Comparison of ENCODE assay signal across 7 mouse cellular contexts in genomic region chr19:6302522-6302921, GRCm38 (mm10). TPM values are rescaled to one million over a fixed set of nuclear protein-coding genes. Genes with fewer than 3 reads are reported as not detected.
A peak's percentile ranks its signal among the peaks of the same experiment; 100 is the strongest.
DNase-seq lines count a peak whose midpoint lies in the region.

No protein-coding gene starts in this region.

- peaks cover 49% of the 10 kb centered on the region for H3K4me1 ChIP-seq in forebrain, embryonic 10.5 days

- no peaks in the 10 kb centered on the region for H3K9me3 ChIP-seq in forebrain, embryonic 10.5 days

- no peaks in the 10 kb centered on the region for H3K27me3 ChIP-seq in forebrain, embryonic 10.5 days (ENCODE audit: poor library complexity, severe bottlenecking)

- no peak overlapping the region for H3K4me3 ChIP-seq in forebrain, embryonic 10.5 days

- no peak overlapping the region for H3K27ac ChIP-seq in forebrain, embryonic 10.5 days

- peaks cover 35% of the 10 kb centered on the region for H3K36me3 ChIP-seq in forebrain, embryonic 10.5 days (replicated peaks)

- intact Hi-C loops in heart, postnatal 25 days (cut with DNase I): no loop called here

- peak; percentile 47 for DNase-seq in right cerebral cortex, adult 18-20 months
- DNase-seq in right cerebral cortex, postnatal 4 days: no peak
- peak; percentile 92 to 93 for DNase-seq in cerebellum, postnatal 14 days
- peak; percentile 77 for DNase-seq in heart, postnatal 25 days (ENCODE audit: low spot score)
- peak; percentile 50 for DNase-seq in mesoderm, embryonic 11.5 days (ENCODE audit: low read depth, low spot score)
- DNase-seq in adrenal gland, postnatal 36 days: no peak
- DNase-seq in forebrain, embryonic 10.5 days (ENCODE audit: extremely low spot score, low spot score): no peak

- 57% methylated on average over 4 of the region's 4 CpGs for WGBS in forebrain, embryonic 10.5 days

RNA-seq across cellular contexts. Expression of gene Cdc42bpg, which starts 3.7 kb away (rescaled TPM):
- total RNA-seq in heart, postnatal 25 days (2021): 10 to 100 TPM in 1 of 2 experiments, 1 to 10 TPM in 1; 9.4 to 12.0 TPM
- total RNA-seq in adrenal gland, postnatal 36 days (2021): 10 to 100 TPM; 22.6 to 23.5 TPM
- polyA plus RNA-seq in forebrain, embryonic 10.5 days (2016; fragmentation: Nextera tagmentation; extraction: Ambion mirVana): 0.23 and 0.24 TPM in 2 replicates

RNA-seq across cellular contexts. Expression of gene Ehd1, which starts 26.0 kb away (rescaled TPM):
- total RNA-seq in heart, postnatal 25 days (2021): 100 to 1,000 TPM; 119 to 139 TPM
- 100 to 1,000 TPM; 119 to 188 TPM for total RNA-seq in adrenal gland, postnatal 36 days (2021)
- 76.8 and 82.1 TPM in 2 replicates for polyA plus RNA-seq in forebrain, embryonic 10.5 days (2016; fragmentation: Nextera tagmentation; extraction: Ambion mirVana)

RNA-seq across cellular contexts. Expression of gene Men1, which starts 32.3 kb away (rescaled TPM):
- total RNA-seq in heart, postnatal 25 days (2021): 10 to 100 TPM; 12.4 to 14.5 TPM
- total RNA-seq in adrenal gland, postnatal 36 days (2021): 10 to 100 TPM; 48.7 to 56.3 TPM
- polyA plus RNA-seq in forebrain, embryonic 10.5 days (2016; fragmentation: Nextera tagmentation; extraction: Ambion mirVana): 115 and 130 TPM in 2 replicates

RNA-seq across cellular contexts. Expression of gene Map4k2, which starts 38.4 kb away (rescaled TPM):
- 10 to 100 TPM; 42.6 to 44.3 TPM for total RNA-seq in heart, postnatal 25 days (2021)
- 10 to 100 TPM; 29.9 to 32.2 TPM for total RNA-seq in adrenal gland, postnatal 36 days (2021)
- polyA plus RNA-seq in forebrain, embryonic 10.5 days (2016; fragmentation: Nextera tagmentation; extraction: Ambion mirVana): 12.6 and 14.5 TPM in 2 replicates

Comparison
In these comparisons a context has a peak if more than half of its experiments do, and no peak if none do; other contexts are left out.
1. DNase-seq: peak in right cerebral cortex, adult 18-20 months (single experiment), cerebellum, postnatal 14 days (2 of 2), heart, postnatal 25 days (single experiment) and mesoderm, embryonic 11.5 days (single experiment); none in right cerebral cortex, postnatal 4 days (single experiment), adrenal gland, postnatal 36 days (0 of 2) and forebrain, embryonic 10.5 days (single experiment).